Mouse (Mus musculus): Measurements from ENCODE around the gene Mc1r.

DNA sequence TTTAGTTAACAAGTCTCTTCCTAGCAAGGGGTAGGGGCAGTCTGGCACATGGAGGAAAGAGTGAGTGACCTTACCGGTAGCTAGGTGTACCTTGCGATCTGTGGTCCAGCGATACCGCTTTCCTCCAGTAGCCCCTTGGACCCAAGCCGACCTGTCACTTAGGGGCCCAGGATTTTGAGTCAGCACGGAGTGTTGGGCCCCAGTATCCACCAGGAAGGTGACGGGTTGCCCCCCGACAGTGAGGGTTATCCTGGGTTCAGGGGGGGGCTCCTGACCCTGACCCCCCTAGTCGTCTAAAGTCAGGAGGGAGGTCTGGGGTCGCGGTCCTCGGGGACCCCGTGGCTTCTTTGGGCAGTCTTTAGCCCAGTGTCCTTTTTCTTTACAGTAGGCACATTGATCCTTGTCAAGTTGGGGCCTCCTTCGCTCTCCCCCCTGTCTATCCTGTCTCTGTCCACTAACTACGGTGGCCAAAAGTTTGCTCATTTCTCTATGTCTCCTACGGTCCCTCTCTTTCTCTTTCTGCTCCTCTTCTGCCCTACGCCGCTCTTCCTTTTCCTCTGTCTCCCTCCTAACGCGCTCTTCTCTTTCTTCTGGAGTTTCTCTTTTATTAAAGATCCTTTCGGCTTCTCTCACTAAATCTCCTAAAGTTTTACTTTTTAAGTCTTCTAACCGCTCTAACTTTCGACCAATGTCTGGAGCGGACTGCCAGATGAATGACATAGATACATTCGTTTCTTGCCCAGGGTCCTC lies 24.9 kb downstream of the Mc1r start:
- TF ChIP-seq POLR2A (IDR thresholded peaks at IDR 0.05; ENCODE audit: borderline replicate concordance, control insufficient read depth, low read depth, low read length), result no peak
- TF ChIP-seq CTCF (IDR thresholded peaks at IDR 0.05; ENCODE audit: control insufficient read depth, insufficient read depth, low read length), result no peak

Data from bone marrow, adult 2 months (tissue).